Mouse (Mus musculus) gastrocnemius, adult 18-20 months (tissue): ENCODE data around the gene Foxf1. TPM values are rescaled to one million over a fixed set of nuclear protein-coding genes. Genes with fewer than 3 reads are reported as not detected.

Source experiments
- DNase-seq: peaks from one replicate; pipeline ENCODE4 v3.0.0; 2021; ENCODE audit warnings: low spot score
- total RNA-seq, 2 experiments: library from RNA; stranded (reverse); gene quantifications; 2 replicates each; pipeline ENCODE4 v1.2.3; 2021

The Foxf1 gene
- total RNA-seq, 2 experiments from 2014 or later: 0.09 to 0.18 TPM

DNA sequence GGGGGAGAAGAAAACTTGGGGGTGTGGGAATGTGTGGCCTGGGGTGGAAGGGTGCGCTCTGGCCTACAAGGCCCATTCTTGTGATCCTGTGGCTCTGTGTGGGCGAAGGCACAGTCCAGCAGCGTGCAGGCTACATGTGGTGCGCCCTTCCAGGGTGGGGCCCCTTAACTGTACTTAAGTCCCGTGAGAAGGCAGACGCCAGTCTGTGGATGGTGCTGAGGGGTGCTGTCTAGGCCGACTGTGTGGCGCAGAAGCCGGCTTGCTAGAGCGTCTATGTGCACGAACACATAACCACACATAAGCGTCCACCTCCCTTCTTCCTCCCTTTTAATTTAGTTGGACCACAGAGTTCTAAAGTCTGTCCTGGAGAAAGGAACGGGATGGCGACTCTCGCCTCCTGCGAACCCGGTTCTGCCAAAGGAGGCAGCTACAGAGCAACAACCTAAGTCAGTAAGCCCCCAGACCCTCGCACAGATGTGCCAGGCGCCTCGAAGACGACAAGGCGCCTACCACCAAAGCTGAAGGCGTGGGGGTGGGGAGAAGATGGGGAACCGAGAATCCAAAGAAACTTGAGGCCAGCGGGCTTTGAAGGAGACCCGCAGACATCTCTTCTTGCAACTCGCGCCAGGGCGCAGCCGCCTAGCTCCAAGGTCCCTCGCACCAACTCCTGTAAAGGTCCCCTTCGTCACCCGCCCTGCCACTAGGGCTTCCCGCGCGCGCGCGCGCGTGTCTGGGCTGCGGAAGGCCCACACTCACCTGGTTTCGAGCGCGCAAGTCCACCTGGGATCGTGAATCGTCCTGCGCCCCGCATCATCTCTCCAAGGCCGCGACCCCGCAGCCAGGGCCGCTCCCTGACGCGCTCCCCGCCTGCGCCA, 1.7 kb upstream of the Foxf1 start:
- no peak for DNase-seq

DNA sequence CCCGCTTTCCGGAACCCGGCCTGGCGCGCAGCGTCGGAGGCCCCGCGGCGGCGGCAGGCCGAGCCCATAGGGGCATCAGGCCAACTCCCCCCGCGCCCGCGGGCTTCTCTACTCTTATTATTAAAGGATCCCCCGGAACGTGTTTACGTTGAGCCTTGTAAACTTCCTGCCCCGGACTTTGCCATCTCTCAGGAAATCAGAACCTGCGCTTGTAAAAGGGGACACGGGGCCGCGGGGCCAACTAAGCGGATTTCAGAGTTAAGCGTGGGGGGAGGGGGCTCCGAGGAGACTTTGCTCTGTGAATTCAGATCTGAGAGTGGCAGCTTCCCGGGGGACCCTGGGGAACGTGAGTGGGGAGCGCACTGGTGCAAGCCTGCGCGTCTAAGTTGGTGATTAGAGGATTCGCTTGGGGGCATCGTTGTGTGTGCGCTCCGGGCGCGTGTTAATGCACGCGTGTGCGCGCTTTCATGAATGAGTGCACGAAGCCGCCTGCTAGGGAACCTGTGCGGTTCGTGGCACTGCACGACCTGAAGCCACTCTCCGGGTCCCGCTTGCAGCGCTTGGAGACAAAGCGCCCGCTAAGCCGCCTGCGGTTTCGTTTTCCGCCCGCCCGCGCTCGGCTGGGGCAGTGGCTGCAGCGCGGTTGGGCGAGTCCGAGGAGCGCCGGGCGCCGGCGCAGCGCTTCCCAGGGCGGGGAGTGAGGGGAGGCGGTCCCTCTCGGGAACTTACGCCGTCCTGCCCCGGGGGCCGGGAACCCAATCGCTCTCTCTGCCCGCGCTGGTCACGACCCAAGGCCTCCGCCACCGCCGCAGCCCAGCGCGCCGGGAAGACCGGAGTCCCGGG, 872 bp upstream of the Foxf1 start:
- peak; percentile 57 for DNase-seq

DNA sequence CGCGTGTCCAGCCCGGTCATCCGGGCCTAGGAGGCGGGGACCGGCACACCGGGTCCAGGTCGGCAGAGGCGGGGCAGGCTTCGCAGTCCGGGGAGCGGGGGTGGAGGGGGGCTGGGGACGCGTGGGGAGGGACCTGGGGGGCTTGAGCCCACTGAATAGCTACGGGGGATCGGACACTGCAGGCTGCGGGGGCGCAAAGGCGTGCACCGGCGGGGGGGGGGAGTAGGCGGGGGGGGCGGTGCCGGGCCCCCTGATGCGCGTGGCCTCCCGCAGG, 313 bp upstream of the Foxf1 start:
- DNase-seq: no peak

DNA sequence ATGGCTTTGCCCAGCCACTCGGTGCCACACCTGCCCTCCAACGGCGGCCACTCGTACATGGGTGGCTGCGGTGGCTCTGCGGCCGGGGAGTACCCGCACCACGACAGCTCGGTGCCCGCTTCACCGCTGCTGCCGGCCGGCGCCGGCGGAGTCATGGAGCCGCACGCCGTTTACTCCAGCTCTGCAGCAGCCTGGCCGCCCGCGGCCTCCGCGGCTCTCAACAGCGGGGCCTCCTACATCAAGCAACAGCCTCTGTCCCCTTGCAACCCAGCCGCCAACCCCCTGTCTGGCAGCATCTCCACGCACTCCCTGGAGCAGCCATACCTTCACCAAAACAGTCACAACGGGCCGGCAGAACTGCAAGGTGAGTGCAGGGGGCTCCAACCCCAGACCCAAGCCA, 825 bp downstream of the Foxf1 start:
- no peak for DNase-seq

DNA sequence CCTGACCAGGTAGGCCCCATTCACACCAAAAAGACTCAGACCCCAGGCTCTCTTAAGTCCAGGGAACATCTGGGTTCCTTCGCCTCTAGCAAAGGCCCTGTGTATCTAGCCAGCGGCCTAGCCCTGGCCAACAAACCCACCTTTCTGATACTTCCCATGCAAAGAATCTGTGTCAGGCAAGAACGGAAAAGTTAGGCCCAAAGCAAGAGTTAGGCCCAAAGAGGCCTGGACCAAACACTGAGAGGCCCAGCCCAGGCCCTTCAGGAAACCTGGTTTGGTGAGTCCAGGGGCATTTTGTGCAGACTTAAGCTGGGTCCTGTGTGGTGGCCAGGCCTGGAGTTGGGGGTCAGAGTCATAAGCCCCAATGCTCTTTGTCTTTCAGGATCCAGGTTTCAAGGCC, 1.4 kb downstream of the Foxf1 start:
- no peak for DNase-seq

DNA sequence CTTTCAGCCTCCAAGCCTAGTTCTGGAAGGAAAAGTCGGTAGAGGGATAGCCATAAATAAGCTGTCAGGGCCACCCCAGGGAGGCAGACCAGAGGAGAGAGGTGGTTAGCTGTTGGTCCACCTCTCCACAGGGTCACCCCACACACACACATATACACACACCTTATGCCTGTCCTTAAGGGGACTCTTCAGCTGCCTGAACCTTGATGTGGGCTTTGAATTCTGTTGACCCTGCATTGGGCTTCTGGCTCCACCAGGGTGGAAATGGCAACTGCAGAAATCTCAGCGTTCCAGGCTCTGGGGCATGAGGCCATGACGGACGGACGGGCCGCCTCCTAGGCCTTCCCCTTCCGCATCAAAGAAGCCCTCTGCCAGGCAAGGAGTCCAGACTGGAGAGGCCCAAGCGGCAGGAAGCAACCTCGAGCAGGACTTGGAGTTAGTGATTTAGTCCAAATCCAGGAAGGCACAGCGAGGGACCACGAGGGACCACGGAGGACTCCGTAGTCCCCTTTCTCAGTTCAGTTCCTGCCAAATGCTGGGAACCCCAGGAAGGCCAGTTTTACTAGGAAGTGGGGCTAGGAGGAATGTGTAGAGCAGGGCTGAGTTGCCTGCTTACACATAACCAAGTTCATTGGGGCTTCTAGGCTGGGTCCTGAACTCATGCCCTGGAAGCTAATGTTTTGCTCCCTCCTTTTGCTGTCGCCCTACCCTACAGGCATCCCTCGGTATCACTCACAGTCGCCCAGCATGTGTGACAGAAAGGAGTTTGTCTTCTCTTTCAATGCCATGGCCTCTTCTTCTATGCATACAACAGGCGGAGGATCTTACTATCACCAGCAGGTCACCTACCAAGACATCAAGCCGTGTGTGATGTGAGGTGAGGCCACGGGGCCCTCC, 2.1 kb downstream of the Foxf1 start:
- DNase-seq: no peak

DNA sequence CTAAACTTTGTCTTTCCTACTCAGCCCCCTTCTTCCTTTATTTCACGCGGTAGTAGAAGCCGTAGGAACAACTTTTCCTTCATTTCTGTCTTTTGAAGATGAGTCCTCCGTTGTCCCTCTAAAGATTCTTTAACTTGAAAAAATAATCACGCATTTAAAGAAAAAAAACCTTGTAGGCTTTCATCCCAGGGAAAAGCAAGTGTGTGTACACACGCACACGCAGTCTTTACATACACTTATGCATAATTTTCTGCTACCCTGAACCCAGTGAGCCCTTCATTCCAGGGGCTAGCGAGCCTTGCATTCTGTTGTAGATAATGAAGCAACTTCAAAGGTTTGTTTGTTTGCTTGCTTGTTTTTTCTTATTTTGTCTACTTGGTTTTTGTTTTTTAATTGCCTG, 4.1 kb downstream of the Foxf1 start:
- no peak for DNase-seq

DNA sequence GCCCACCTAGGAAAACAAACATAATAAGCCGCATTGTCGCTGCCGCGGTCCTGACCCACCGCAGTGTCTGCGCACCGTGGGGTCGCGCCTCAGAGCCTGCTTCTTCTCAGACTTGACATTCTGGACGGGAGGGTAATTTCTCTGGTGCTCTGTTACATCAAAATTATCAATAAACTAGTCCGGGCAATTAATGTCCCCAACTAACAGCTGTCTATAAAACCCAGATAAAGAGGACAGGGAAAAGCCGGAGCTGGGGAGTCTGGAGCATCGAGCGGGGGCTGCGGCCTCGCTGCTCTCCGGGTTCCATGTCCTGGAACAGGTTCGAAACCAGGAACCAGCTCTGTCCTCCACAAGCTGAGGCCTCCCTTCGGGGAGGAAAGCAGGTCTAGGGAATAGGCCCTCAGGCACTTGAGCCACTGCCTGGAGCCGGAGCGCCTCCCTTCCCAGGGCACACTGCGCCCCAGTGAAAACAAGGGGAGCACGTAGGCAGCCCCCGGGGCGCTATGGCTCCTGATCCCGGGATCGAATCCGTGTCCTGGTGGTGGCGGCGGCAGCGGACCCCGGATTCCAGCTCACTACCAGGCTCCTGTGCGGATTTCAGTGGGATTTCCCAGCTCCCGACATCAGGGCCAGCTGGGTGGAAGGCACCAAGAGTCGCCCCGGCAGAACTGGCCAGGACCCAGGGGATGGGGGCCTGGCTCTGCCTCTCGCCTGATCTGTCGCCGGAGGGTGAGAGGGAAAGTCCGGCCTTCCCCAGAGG, 4.9 kb downstream of the Foxf1 start:
- no peak for DNase-seq

DNA sequence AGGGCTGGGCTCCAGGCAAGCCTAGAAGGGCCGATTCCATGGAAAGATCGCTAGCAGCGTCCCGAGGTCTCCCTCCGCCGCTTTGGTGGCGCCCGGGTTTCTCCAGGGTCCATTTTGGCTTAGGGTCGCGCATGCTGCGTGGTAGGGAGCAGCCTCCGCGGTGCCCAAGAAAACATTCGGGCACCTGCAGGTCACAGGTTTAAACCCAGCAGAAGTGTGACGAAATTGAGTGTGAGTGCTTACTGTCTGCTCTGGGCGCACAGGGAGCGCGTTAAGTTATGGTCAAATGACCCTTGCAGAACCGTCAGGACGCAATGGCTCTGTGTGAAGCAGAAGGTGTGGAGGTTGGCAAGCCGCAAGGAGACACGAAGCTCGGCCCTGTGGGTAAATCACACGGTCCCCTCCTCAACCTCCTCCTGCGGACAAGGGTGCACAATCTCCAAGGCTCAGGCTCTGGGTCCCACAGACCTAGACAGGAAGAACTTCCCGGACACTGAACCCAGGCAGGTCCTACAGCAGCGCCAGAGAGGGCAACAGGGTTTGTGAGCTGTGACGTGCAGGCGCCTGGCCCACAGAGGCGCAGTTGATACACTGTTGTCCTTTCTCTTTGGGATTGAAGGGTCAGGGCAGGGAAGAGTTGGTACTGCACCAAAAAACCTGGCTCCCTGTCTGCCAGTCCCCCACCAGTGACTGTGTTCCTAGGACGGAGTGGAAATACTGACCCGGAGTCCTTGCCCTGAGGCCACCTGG, 5.6 kb downstream of the Foxf1 start:
- no peak for DNase-seq

DNA sequence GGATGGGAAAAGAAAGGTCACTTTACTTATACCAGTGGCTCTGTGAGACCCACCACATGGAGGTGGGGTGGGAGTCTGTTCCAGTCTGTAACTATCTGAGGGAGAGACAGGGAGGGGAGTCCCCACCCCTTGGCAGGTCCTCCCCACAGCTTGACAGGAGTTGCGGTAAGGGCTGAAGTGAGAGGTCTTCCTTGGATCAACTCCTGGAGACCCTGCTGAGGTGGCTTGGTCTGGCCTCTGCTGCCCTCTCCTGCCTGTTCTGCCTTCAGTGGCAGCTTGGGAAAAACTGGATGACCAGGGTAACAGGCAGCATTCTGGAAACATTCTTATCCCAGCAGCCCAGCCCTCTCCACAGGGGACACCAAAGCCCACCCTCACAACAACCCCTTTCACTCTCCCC, 6.5 kb downstream of the Foxf1 start:
- DNase-seq: no peak

DNA sequence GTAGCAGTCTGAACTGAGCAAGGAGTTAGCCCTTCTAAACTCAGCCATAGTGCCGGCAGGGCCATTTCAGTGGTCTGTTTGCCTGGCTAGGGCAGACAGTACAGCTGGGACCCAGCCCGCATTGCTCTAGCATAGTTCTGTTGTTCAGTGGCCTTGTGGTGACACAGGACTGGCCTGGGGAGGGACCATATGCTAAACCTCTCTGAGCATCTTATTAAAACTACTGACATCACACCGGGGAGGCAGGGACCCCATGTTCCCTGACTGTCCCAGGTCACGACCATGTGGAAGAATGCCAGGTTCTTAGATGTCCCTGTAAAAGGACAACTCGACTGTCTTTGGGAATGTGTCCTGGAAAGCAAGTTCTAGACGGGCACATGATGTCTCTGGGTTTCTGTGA, 8.0 kb downstream of the Foxf1 start:
- no peak for DNase-seq

DNA sequence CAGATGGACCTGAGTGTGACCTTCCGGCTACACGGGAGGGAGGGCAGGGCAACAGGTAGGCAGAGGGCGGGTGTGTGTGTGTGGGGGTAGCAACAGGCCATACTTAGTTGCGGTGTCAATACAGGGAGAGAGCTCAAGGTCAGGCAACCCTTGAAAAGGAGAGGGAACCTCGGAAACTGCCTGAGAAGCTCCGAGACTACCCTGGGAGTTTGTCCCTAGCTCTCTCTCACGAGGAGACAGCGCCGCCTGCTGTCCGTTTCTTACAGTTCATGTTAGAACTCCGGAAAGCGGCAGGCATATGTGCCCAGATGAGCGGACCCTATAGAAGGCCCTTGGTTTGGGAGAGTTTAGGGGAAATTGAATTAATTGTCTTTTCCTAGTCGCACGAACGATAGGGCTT, 8.4 kb downstream of the Foxf1 start:
- peak; percentile 87 for DNase-seq

DNA sequence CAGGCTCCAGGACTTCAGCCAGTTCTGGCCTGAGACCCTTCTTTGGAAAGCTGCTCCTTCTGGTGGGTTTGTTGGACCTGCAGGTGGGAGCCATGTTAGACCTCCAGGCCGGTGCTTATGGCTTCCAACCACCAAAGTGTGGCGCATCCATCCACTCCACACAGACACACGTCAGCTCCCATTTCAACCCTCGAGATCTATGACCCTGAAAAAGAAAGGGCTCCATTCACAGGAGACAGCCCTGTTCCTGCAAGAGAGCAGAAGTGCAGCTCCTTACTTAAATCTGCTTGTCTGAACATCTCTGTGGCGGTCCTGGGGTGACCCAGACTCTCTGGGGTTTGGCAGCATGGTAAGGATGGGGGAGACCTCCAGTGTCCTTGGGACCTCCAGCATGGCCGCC, 9.3 kb downstream of the Foxf1 start:
- DNase-seq: no peak

DNA sequence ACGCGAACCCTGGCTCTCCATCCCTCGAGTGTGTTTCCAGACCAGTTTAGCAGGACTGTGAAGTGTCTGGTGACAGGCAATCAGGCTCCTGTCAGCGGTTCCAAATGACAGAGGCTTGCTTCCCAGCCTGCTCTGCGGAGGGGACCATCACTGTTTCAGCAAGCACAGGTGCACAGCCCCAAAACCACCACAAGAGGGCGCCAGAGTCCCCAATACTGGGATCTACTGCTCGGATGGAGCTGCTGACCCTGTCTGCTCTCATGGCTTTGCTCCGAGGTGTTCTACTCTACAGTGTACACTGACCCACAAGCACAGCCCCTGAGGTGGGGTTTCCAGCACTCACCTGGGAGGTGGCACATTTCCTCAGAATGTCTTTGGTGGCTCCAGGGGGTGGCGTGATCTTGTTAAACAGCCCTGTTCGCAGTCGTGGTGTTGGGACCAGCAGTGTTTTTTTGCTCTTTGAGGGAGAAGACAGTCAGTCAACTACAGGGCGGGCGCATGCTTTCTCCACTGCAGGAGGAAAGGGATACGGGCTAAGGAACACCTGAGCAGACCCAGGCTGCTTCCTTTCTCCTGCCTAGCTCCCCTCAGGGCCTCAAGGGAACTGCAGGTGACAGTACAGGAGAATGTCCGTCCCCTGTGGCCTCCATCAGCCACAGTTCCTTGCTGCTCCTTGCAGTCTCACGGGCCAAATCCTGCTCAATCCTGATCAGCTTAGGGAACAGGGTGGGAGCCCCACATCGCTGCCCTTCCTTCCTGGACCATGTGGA, 20.0 kb downstream of the Foxf1 start:
- DNase-seq: peak; percentile 75

DNA sequence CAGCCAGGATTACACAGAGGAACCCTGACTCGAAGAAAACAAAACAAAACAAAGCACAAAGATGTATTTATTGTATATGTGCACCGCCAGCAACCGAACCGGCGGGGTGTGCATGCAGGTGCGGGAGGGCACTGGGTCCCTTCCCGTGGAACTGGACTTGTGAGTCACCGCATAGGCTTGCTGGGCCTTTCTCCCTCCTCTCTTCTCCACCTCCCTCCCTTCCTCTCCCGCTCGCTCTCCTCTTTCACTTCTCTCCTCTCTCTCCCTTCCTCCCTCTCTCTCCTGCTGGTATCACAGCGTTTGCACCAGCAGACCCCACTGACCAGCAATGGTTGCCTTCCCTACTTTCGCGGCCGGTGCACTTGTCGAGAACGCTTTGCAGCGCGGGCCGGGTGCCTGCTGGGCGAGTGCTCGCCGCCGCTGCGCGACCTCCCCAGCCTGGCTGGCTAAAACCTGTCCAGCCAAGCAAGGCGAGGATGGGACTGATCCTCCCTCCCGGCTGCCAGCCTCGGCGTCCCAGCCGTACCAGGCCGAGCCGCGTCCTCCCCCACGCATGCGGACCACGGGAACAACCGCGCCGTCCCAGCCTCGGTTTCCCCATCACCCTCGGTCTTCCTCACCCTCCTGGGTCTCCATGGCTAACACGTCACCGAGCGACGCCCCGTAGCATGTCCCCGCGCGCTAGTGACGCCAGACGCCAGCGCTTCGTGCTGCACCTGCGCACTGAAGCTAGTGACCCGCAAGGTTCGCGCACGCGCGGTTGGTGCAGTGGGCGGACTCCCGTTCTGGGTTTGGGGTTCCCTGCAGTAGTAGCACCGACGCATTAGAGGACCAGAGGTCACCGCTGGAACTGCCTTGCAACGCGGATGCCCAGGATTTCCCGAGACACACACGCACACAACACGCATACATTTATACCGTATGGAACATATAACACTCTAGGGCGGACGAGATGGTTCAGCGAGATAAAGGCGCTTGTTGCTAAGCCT, 23.8 kb downstream of the Foxf1 start, which contains the start of gene Mthfsd:
TSS of gene Mthfsd (minus strand) at position 725 of the 989 bp plus-strand sequence.
- peak; percentile 99 for DNase-seq

DNA sequence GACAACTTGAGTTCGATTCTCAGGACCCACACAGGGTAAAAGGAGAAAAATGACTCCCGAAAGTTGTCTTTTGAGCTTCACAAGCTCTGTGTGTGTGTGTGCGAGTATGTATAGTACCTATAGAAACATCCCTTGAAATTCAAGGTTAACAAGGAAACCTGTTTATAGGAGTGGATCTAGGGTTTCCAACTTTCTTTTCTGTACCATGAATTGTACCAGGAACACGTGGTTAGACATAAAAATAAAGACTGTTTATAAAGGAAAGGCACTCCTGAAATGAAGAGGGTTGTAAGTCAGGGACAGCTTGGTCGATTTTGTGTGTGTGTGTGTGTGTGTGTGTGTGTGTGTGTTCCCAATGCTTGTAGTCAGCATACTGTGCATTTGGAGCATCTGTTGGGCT, 24.5 kb downstream of the Foxf1 start:
- DNase-seq: no peak

DNA sequence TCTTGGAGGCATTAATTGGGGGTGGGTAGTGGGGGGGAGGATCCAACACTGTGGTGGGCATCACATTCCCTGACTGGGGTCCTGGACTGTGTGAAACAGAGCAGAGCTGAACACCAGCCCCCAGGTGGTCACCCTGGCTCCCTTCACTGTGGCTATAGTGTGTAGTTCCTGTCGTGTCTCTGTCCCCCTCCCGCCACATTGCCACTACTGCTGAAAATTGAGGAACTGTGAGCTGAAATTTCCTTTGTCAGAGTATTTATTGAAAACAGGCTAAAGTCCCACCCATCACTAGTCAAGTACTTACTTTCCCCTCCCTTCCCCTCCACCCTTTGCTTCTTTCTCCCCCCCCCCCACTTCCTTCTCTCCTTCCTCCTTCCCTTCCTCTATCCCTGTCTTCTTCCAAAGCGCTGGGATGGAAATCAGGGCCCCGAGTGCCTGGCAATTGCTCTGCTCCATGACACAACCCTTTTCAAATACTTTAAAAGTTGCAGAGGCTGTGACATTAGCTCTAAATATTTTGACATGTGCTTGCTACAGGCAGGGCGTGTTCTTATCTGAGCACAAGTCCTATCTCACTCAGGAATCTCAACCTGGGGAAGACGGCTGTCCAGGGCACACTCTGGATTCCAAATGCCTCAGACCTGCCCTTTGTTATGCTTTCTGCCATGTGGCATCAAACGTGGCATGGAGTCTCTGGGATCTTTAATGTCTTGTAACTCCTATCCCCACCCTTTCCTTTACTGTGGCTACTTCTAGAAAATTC, 27.1 kb downstream of the Foxf1 start:
- no peak for DNase-seq

DNA sequence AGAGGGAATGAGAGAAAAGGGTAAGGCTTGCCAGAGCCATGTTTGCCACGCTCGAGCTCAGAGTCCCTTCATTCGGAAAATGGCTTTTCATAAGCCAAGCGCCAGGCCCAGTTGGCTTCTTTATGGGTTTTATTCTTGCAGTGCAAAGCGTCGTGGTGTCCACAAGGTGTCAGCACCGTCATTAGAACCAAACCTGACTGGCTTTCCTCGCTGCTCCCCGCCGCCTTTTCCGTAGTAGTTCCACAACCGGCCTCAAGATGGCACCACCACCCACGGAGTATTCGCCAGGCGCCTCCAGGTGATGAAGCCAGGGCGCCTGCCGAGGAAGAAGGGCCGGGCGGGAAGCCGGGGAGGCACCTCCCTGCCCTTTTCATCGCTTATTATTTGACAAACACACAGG, 29.1 kb downstream of the Foxf1 start:
- DNase-seq: peak; percentile 98
